Mouse (Mus musculus) frontal cortex, postnatal 10 days (tissue): Measurements from ENCODE around the gene Rpl23a.

Experiments
- DNase-seq, 2 experiments: peaks; one replicate each; pipeline ENCODE4 v3.0.0; 2022; ENCODE audit warnings: low spot score in 2 of 2, mixed read lengths in 1 of 2

Rpl23a gene

DNA sequence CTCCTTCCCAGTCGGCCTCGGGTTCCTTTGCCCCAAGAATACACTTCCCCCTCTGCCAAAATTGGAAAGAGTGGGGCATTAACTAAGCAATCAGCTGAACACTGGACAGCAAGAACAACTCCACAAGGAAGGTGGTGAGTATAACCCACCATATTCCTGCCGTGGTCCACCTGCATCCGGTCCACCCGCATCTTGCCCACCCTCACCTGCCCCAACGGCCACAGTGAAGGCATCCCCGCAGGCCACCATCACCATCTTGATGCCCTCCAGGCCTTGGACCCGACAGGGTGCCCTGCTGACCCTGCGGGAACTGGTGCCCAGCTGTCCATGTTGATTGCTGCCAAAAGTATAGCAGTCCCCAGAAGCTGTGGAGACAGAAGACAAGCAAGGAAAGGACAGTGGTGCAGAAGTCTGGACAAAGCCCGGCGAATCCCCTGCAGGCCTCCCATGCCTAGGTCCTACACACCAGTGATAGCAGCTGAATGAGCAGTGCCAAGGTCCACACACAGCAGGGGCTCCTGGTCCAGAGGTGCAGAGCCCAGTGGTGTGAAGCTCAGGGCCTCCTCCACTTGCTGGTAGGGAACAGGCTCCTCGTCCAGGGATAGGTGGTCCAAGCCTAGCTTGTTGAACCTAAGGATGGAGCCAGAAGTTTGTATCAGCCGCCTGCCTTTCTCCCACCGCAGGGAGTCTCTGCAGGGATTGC, 16.0 kb downstream of the Rpl23a start:
- no peak for DNase-seq

DNA sequence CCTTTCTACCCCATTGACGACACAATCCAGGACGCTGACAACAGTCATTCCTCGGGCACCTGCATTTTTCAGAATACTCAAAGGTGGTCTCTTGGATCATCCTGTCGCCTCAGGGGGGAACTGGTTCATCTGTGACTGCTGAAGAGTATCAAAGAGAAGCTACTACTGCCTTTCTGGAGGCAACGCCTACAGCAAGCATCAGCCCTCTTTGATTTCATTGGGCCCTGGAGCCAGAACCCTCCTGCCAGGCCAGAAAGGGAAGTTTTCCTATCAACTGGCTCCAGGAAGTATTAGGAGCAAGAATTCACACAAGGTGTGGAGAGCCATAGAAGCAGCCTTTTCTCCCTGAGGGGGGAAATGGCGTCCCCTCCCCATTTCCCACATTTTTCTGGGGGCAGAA, 16.7 kb downstream of the Rpl23a start:
- DNase-seq: no peak

DNA sequence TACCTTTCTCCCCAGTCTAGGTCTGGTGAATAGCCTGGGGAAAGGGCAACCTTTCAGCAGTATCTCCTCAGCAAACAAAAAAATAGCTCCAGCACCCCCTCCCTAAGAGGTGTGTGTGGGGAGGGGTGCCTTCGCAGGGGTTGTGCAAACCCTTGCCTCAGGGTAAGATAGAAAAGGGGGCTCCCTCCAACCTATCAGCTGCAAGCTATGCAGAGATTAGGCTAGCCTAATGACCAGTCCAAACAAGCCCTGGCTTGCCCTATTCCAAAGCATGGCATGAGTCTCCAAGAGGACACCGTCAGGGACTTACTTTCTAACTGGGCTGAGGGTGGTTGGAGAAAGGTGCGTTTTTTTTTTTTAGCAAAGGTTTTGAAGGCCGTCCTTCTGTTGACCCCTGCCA, 17.2 kb downstream of the Rpl23a start:
- DNase-seq: no peak

- DNase-seq: no peak
These were observed 17.6 kb downstream of the Rpl23a start for GRCm38 (mm10) chr11:78165761-78166109.

DNA sequence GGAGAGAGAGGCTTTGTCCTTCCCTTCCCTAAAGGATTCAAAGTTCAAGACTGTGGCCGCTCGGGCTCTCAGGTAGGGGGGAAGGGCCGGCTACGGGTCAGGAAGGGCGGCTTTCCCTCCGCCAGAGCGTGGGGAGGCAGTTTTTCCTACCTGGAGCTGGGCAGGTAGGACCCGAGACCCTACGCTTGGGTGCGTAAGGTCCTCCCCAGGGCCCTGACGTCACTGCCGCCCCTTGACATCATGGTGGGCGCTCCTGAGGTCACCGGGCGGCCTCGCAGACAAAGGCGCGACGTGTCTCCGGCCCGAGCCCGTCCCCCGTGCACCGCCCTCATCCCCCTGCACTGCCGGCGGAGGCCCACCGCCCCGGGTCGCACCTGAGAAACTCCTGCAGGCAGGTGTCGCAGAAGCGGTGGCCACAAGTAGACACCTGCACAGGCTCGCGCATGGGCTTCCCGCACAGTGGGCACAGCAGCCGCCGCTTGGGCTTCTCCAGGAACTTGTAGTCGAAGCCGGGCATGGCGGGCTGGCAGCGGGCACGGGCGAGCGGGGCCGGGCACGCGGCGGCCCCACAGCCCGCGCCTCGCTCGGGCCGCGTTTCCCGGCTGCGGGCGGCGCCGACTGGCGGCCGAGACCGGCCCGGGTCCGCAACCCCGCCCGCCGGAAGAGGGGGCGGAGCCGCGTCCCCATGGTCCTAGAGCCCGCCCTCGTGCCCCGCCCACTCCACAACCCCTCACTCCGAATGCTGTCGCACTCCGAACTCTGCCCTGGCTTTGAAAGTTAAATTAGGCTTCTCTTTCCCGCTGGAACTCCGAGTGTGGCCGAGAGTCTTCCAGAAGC, 18.2 kb downstream of the Rpl23a start, which contains the start of gene Traf4:
Traf4 (minus strand) TSS at position 666 of the 837 bp plus-strand sequence.
- DNase-seq: peak in 1 of 2 experiments; percentile 80

- DNase-seq: no peak
These were observed 18.8 kb downstream of the Rpl23a start for GRCm38 (mm10) chr11:78164604-78164923.

DNA sequence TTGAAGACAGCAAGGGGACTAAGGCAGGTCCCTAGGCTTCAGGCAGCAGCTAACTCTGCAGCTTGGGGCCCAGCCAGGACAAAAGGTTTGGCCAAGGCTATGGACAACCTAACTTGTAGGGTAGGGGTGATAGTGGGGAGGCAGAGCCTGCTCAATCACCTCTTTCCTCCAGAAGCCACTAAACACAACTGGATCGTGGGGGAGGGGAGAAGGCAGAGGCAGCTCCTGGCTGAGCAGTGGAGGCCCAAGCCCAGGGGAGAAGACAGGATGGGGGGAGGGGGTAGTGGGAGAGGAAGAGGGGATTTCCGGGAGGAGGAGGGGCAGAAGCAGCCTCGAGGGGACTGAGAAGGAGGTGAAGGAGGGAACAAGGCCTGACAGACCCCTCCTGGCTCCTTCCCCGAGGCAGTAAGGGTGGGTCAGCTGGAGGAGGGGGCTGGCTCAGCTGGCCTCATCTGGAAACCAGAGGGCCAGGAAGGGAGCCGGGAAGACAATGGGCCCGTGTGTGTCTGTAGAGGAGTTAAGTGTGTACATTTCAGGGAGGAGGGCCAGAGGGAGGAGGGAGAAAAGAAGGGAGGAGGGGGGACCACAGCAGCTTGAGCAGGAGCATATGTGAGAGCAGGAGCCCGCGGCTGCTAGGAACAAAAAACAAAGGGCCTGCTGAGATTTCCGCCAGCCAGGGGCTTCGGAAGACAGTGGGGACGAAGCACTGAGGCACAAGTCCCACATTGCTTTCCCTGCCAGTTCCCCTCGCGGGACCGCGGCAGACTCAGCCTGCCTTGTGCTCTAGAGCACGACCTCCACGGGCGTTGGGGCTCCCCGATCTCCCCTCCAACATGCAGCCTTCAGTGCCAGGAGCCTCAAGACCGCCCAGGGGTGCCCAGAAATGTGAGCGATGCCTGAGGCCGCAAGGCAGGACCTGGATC, 19.4 kb downstream of the Rpl23a start:
- DNase-seq: peak in 1 of 2 experiments; percentile 54

- no peak for DNase-seq
These were observed 20.3 kb downstream of the Rpl23a start for GRCm38 (mm10) chr11:78163045-78163444.

- DNase-seq: peak; percentile 67 to 80
These were observed 20.9 kb downstream of the Rpl23a start for GRCm38 (mm10) chr11:78162504-78162903.

GRCm38 (mm10) chr11:78161968-78162367, 21.4 kb downstream of the Rpl23a start:
- peak in 1 of 2 experiments; percentile 62 for DNase-seq

DNA sequence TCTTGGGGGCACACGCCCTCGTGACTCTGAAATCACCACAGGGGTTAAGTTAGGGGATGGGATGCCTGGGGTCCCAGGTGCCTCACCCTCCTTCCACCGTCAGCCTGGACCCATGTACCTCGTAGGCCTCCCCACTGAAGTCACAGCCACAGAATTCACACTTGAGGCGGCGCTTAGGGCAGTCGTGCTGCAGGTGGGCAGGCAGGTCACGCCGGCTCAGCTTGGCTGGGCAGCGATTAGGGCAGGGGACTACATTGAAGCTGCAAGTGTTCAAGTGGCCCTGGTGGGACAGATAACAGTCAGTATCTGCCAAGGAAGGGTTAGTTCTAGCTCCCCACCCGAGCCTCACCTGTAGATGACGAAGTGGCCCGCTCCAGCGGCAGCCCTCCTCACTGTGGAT, 22.2 kb downstream of the Rpl23a start:
- DNase-seq: no peak

- no peak for DNase-seq
These were observed 22.7 kb downstream of the Rpl23a start for GRCm38 (mm10) chr11:78160675-78161074.

DNA sequence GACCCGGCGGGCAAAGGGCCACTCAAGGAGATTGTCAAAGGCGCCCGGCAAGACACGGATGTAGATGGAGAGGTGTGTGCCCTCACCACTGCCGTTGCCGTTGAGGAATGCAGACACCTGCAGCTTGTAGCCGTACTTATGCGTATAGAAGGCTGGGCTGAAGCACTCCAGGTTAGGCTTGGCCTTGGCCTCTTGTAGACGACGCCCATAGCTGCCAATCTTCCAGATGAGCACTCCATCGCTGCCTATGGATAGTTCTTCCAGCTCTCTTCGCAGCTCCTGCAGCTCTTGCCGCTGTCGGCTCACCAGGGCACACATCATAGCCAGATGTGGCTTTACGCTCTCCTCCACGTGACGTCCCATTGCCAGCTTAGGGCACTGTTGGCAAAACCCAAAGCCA, 23.2 kb downstream of the Rpl23a start:
- no peak for DNase-seq

- DNase-seq: no peak
These were observed 23.8 kb downstream of the Rpl23a start for GRCm38 (mm10) chr11:78159557-78159956.

- peak in 1 of 2 experiments; percentile 75 for DNase-seq
These were observed 24.3 kb downstream of the Rpl23a start for GRCm38 (mm10) chr11:78159096-78159495.

DNA sequence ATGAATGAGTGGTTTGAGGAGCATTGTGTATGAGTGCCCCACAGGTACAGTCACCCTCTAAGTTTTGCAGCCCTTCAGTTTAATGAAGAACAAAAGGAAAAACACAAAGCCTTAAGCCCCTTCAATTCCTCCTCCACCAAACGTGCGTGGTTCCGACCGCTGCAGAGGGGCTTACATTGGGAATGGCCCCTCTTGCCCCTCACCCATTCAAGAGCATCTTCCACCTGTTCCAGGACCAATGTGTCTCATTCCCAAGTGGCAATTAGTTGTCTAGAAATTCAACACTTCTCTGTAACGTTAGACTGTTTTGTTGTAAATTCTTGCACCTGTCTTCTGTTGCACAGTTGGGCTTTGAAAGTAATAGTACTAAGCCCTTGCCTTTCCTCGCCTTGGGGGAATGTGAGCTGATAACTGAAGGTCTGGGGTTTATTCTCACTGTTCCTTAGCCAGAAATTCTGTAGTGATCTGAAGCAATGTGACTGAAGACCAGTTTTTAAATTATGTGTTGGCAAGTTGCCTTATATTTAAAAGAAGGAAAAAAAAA, 27.2 kb downstream of the Rpl23a start:
- no peak for DNase-seq

DNA sequence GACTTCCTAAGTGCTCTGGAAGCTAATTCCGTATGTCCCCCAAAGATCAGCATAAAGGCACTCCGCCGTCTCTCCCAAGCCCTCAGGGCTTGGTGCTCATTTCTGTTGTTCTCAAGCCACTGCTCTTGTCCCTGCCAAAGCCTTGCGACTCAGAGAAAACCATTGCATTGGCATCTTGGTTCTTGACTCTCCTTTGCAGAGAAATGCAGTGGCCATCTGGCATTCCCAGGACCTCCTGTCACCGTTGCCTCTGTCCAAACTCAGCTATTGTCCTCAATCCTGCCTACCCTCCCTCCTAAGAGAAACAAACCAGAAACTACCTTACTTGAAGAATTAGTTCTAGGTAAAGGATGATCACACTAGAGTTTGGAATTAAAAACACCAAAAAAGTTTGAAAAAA, 27.7 kb downstream of the Rpl23a start:
- no peak for DNase-seq

GRCm38 (mm10) chr11:78153778-78154177, 29.6 kb downstream of the Rpl23a start:
- DNase-seq: no peak

DNA sequence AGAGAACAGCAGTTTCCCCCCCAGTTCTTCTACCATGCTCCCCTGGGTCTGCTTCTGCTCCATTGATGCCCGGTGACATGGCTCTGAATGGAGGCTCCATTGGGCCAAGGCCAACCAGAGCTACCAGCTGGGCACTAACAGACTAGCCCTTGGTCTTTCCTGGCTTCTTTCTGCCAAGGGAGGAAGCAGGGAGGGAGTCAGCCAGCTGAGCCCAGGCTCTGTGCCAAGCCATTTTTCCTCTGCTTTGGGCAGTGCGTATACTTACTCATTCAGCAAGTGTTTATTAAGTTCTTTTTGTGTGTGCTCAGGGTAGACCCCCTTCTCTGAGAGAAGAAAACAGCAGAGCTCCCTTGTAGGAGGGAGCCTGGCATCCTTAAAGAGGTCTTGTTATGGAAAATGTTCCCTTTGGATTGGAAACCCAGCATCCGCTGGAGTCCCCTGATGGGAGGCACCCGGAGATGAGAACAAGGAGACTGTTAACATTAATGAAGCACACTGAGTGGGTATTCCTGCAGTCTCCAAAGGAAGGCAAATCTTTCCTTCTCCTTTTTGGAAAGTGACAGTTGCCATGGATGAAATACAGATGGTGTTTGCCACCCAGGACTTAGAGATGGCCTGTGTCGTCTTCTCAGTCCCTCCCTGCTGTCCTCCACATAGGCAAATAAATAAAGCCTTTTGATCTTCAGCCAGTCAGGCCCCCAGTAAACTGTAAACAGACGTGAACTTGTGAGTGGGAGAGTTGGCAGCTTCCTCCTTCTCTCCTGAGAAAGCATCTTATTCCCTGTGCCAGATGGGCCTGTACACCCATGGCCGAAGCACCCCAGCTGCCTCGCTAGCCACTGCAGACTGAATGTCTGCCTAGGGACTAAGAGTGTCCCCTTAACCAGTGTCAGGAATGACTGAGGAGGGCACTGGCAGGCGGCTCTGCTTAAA, 30.8 kb downstream of the Rpl23a start:
- DNase-seq: peak; percentile 80 to 86

- DNase-seq: no peak
These were observed 32.2 kb downstream of the Rpl23a start for GRCm38 (mm10) chr11:78151161-78151560.
